Mouse (Mus musculus) left cerebral cortex, postnatal 14 days (tissue): Measurements from ENCODE around the gene Sumo2. TPM values are rescaled to one million over a fixed set of nuclear protein-coding genes. Genes with fewer than 3 reads are reported as not detected.

Source experiments
- total RNA-seq, 2 experiments: library from RNA; stranded (reverse); gene quantifications; 2 replicates each; pipeline ENCODE4 v1.2.3; 2021

Sumo2 gene
- total RNA-seq, 2 experiments from 2014 or later = 338 to 354 TPM

Other genes starting within 250 kb of the Sumo2 start
- 1 to 10 TPM; 7.2 to 7.5 TPM for gene Fads6, start 238.6 kb downstream of the Sumo2 start, total RNA-seq
- under 1 TPM in 1 of 2 experiments, not detected in 1; 0.38 TPM for gene Otop2, start 229.1 kb downstream of the Sumo2 start, total RNA-seq
- gene Ush1g, start 214.2 kb downstream of the Sumo2 start, total RNA-seq = under 1 TPM; 0.33 to 0.44 TPM
- not detected for gene Otop3, start 201.5 kb downstream of the Sumo2 start, total RNA-seq
- 100 to 1,000 TPM in 1 of 2 experiments, 10 to 100 TPM in 1; 98.7 to 101 TPM for gene Hid1, start 168.5 kb downstream of the Sumo2 start, total RNA-seq
- 10 to 100 TPM; 15.4 to 17.0 TPM for gene Cdr2l, start 154.4 kb downstream of the Sumo2 start, total RNA-seq
- 100 to 1,000 TPM; 101 to 112 TPM for gene Mrpl58, start 132.5 kb downstream of the Sumo2 start, total RNA-seq
- 100 to 1,000 TPM; 423 to 448 TPM for gene Atp5h, start 116.3 kb downstream of the Sumo2 start, total RNA-seq
- 10 to 100 TPM; 65.5 to 66.2 TPM for gene Kctd2, start 116.1 kb downstream of the Sumo2 start, total RNA-seq
- gene Trim80, start 95.7 kb downstream of the Sumo2 start, total RNA-seq = not detected
- gene Slc16a5, start 73.8 kb downstream of the Sumo2 start, total RNA-seq = under 1 TPM in 1 of 2 experiments, not detected in 1; 0.15 TPM
- 10 to 100 TPM in 1 of 2 experiments, 1 to 10 TPM in 1; 9.7 to 10.1 TPM for gene Armc7, start 60.6 kb downstream of the Sumo2 start, total RNA-seq
- 10 to 100 TPM; 75.9 TPM for gene Nt5c, start 44.4 kb downstream of the Sumo2 start, total RNA-seq
- 100 to 1,000 TPM; 206 TPM for gene Jpt1, start 21.9 kb downstream of the Sumo2 start, total RNA-seq
- gene Nup85, start 28.2 kb upstream of the Sumo2 start, total RNA-seq = 10 to 100 TPM; 39.6 to 47.4 TPM
- gene Mrps7, start 67.6 kb upstream of the Sumo2 start, total RNA-seq = 10 to 100 TPM; 47.4 to 49.8 TPM
- gene Gga3, start 67.8 kb upstream of the Sumo2 start, total RNA-seq = 10 to 100 TPM; 68.3 to 75.5 TPM
- gene Mif4gd, start 76.7 kb upstream of the Sumo2 start, total RNA-seq = 10 to 100 TPM; 14.8 to 17.4 TPM
- gene Slc25a19, start 92.0 kb upstream of the Sumo2 start, total RNA-seq = 10 to 100 TPM; 55.1 to 58.1 TPM
- gene Grb2, start 172.3 kb upstream of the Sumo2 start, total RNA-seq = 100 to 1,000 TPM; 183 to 190 TPM
- gene Tmem94, start 229.2 kb upstream of the Sumo2 start, total RNA-seq = 10 to 100 TPM; 48.1 to 51.4 TPM